Mouse (Mus musculus): Measurements from ENCODE around the gene Tbx1.

DNA sequence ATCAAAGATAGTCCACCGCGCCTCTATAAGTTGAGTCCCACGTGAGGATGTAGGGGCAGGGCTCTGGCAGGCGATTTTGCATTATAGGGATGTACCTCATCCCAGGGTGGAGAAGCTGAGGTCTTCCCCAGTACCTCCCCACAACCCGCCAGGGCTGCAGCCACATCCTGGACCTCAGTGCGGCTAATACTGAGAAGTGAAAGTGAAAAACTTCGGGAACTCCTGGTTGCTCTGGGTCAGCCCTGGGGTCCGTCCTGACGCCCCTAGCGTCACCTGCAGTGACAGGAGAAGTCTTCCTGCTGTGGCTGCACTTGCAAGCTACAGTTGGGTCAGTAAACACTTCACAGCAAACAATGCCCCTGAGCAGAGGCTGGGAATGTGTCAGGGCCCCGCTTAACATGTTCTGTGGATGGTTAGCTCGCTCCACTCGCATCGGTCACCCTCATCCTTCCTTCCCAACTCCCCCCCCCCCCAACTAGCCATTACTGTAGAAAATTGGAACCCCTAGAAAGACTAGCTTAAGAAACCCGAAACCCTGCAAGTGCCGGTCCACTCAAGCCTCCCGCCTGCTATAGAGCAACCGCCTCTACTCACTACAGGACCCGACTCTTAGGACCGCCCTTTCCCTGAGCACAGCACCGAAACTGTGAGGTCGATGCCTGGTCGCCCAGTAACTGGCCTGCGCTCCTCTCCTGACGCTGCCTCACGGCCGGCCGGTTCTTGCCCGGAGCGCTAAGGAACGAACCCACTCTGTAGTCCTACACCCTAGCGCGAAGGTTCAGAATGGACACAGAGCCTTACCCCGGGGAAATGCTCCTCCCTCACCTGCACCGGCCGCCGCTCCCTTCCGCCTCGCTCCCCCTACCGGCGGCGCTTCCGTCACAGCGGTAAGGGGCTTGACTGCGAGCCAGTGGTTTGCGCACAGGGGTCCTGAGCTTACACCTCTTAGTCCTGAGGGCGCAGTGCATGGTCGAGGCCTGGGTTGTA lies at the start of gene Tbx1:
- TF ChIP-seq POLR2A (IDR thresholded peaks at IDR 0.05; ENCODE audit: low read depth, low read length) (no peak), CTCF (IDR thresholded peaks at IDR 0.05; ENCODE audit: borderline replicate concordance, insufficient read depth, low read length) (0 out of 2 replicates have a peak, but pooled peaks have one; percentile 20)

All from embryonic fibroblast, embryonic 13.5 days (primary cell).